Mouse (Mus musculus) limb, embryonic 14.5 days (tissue): ENCODE results near the gene Gnaq. TPM values are rescaled to one million over a fixed set of nuclear protein-coding genes. Genes with fewer than 3 reads are reported as not detected.
"Not testable (repeated sequence)": the region's sequence is repeated elsewhere in the genome, so short reads cannot be mapped to it uniquely, and the experiment has no call there.

Source experiments
- ATAC-seq: fragments of 200-750 bp; cut with Nextera tagmentation; 2 replicates; pipeline ENCODE4 v1.8.0; 2017; ENCODE audit warnings: low read depth, moderate number of reproducible peaks, moderate TSS enrichment; ENCODE audit not compliant: low FRiP score
- DNase-seq: peaks from one replicate; pipeline ENCODE4 v3.0.0-alpha.2; 2015; ENCODE audit warnings: low spot score
- H3K27ac ChIP-seq: fragments of 300-500 bp; sonication (generic); replicated peaks from 2 replicates; pipeline ENCODE4 v1.5.1; 2014; ENCODE audit warnings: low read depth, mild to moderate bottlenecking, low read length, moderate library complexity, mixed read lengths
- H3K27me3 ChIP-seq: fragments of 300-500 bp; sonication (generic); 2 replicates; pipeline ENCODE4 v1.6.1; 2014; ENCODE audit warnings: low read length, mixed read lengths; ENCODE audit not compliant: control insufficient read depth, insufficient read depth
- H3K36me3 ChIP-seq: fragments of 300-500 bp; sonication (generic); 2 replicates; pipeline ENCODE4 v1.6.1; 2014; ENCODE audit warnings: mild to moderate bottlenecking, low read length, moderate library complexity, mixed read lengths; ENCODE audit not compliant: control insufficient read depth, insufficient read depth
- H3K4me1 ChIP-seq: fragments of 300-500 bp; sonication (generic); 2 replicates; pipeline ENCODE4 v1.6.1; 2014; ENCODE audit warnings: antibody characterized with exemption, low read length, mixed read lengths; ENCODE audit not compliant: control insufficient read depth, insufficient read depth
- H3K4me2 ChIP-seq: fragments of 300-500 bp; sonication (generic); replicated peaks from 2 replicates; pipeline ENCODE4 v1.6.1; 2014; ENCODE audit warnings: low read depth, mild to moderate bottlenecking, low read length, moderate library complexity; ENCODE audit not compliant: severe bottlenecking
- H3K4me3 ChIP-seq: fragments of 300-500 bp; sonication (generic); replicated peaks from 2 replicates; pipeline ENCODE4 v1.5.1; 2014; ENCODE audit warnings: low read length
- H3K9ac ChIP-seq: fragments of 300-500 bp; sonication (generic); 2 replicates; pipeline ENCODE4 v1.6.1; 2014; ENCODE audit warnings: mild to moderate bottlenecking, low read depth, low read length, moderate library complexity; ENCODE audit not compliant: severe bottlenecking
- H3K9me3 ChIP-seq: fragments of 300-500 bp; sonication (generic); 2 replicates; pipeline ENCODE4 v1.6.1; 2016; ENCODE audit warnings: low read length; ENCODE audit not compliant: control insufficient read depth
- POLR2A ChIP-seq: fragments of 200-500 bp; IDR thresholded peaks from 2 replicates; pipeline ENCODE4 v1.8.0; 2012; ENCODE audit warnings: inconsistent platforms, mild to moderate bottlenecking, moderate library complexity, borderline replicate concordance; ENCODE audit not compliant: insufficient read depth, insufficient read length; ENCODE audit errors: extremely low read depth
- WGBS: fragments of 180-500 bp; shearing (Covaris S2); extraction: QIAGEN DNeasy Blood & Tissue Kit; methylation state at CpG from one replicate; pipeline ENCODE4 v1.1.7; 2014; 5-methylcytosine and 5-hydroxymethylcytosine counted together
- polyA plus RNA-seq, 2 experiments: library from polyadenylated mRNA; depleted of rRNA in 1 of 2; stranded (reverse) in 1 of 2; unstranded in 1 of 2; fragments of >200 nt; fragmentation: Nextera tagmentation in 1 of 2; extraction: Ambion mirVana in 1 of 2; gene quantifications; 2 replicates each; pipeline versions ENCODE4 v1.2.1 to v1.2.3; 2012 to 2014

Gene Gnaq
- polyA plus RNA-seq, 2 experiments, result 16.6 to 23.4 TPM

DNA sequence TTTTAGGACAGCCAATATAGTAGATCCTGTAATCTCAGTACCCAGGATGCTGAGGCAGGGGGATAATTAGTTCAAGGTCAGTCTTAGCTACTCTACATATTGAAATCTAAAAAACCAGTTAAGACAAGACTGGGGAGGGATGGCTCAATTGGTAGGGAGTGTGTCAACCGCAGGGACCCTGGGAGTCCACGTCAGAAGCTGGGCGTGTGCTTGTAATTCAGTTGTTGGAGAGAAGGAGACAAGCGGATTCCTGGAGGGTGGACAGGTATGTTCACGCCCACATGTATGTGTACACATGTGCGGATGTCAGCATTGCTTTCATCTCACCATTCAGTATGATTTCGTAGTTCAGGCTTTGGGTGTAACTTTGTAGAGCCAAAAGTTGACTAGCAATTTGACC lies 24.5 kb downstream of the Gnaq start:
- Histone ChIP-seq H3K9me3 (no peaks in the 10 kb centered on the region), H3K4me3 (no peak overlapping the region), H3K36me3 (no peaks in the 10 kb centered on the region), H3K27ac (no peak overlapping the region), H3K27me3 (no peaks in the 10 kb centered on the region), H3K4me1 (0 out of 2 replicates have a peak, but pooled peaks cover 6% of the 10 kb centered on the region), H3K9ac (no peak overlapping the region), H3K4me2 (no peak overlapping the region)
- no peak for ATAC-seq
- DNase-seq, result no peak
- no peak for TF ChIP-seq POLR2A
- 91% methylated on average over 7 of the region's 7 CpGs for WGBS

GRCm38 (mm10) chr19:16160759-16161158 lies 28.1 kb downstream of the Gnaq start:
- DNase-seq (no peak), ATAC-seq (no peak)
- no peak for TF ChIP-seq POLR2A
- 59% methylated on average over 2 of the region's 2 CpGs for WGBS
- no peaks in the 10 kb centered on the region for H3K36me3 ChIP-seq
- no peaks in the 10 kb centered on the region for H3K27me3 ChIP-seq
- H3K4me2 ChIP-seq, result no peak overlapping the region
- no peak overlapping the region for H3K27ac ChIP-seq
- H3K9me3 ChIP-seq, result no peaks in the 10 kb centered on the region
- no peak overlapping the region for H3K4me3 ChIP-seq
- H3K9ac ChIP-seq, result no peak overlapping the region
- H3K4me1 ChIP-seq, result 0 out of 2 replicates have a peak, but pooled peaks cover 6% of the 10 kb centered on the region

GRCm38 (mm10) chr19:16161222-16161621 lies 28.6 kb downstream of the Gnaq start:
- H3K4me1 ChIP-seq, result 0 out of 2 replicates have a peak, but pooled peaks cover 6% of the 10 kb centered on the region
- H3K4me2 ChIP-seq, result no peak overlapping the region
- WGBS, result 76% methylated on average over 2 of the region's 2 CpGs
- no peak overlapping the region for H3K9ac ChIP-seq
- ATAC-seq, result 0 out of 2 replicates have a peak, but pooled peaks have one; percentile 19
- no peak overlapping the region for H3K4me3 ChIP-seq
- H3K27me3 ChIP-seq, result no peaks in the 10 kb centered on the region
- no peak for DNase-seq
- no peak overlapping the region for H3K27ac ChIP-seq
- no peaks in the 10 kb centered on the region for H3K9me3 ChIP-seq
- no peak for TF ChIP-seq POLR2A
- H3K36me3 ChIP-seq, result no peaks in the 10 kb centered on the region

GRCm38 (mm10) chr19:16164396-16164795 lies 31.8 kb downstream of the Gnaq start:
- not testable (repeated sequence) for H3K4me3 ChIP-seq, DNase-seq, ATAC-seq, H3K9ac ChIP-seq, H3K9me3 ChIP-seq, H3K36me3 ChIP-seq, H3K4me2 ChIP-seq, H3K27me3 ChIP-seq, H3K27ac ChIP-seq
- peaks cover 23% of the 10 kb centered on the region; the same call in 1 of the 2 replicates for H3K4me1 ChIP-seq
- WGBS, result 94% methylated on average over 13 of the region's 13 CpGs

- H3K4me3 ChIP-seq, result no peak overlapping the region
- ATAC-seq (no peak), DNase-seq (no peak)
- no peaks in the 10 kb centered on the region for H3K36me3 ChIP-seq
- H3K27ac ChIP-seq, result peak overlapping the region; percentile 14; the same call in 1 of the 2 replicates
- H3K9ac ChIP-seq, result no peak overlapping the region
- no peaks in the 10 kb centered on the region for H3K27me3 ChIP-seq
- WGBS, result 69% methylated on average over 4 of the region's 4 CpGs
- peaks cover 22% of the 10 kb centered on the region; the same call in 1 of the 2 replicates for H3K4me1 ChIP-seq
- no peaks in the 10 kb centered on the region for H3K9me3 ChIP-seq
- H3K4me2 ChIP-seq, result no peak overlapping the region
- no peak for TF ChIP-seq POLR2A
These were observed 34.6 kb downstream of the Gnaq start for GRCm38 (mm10) chr19:16167185-16167584.

DNA sequence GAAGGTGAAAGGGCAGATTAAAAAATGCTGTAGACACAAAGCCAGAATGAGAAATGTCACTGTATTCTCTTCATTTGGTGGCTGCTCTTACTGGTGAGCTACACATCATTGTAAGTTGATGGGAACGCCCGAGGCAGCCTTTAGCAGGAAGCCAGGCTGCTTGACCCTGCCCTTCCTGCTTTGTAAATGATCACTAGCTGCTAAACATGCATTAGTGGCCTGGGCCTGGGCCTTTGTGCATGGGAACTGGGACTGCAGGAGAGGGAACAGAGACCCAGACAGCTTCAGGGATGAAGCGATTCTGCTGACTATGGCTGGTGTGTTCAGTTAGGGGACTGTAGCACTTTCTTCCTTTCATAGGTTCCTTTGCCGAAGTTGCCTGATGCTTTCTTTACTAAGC lies 35.6 kb downstream of the Gnaq start:
- Histone ChIP-seq H3K27me3 (no peaks in the 10 kb centered on the region), H3K9me3 (no peaks in the 10 kb centered on the region), H3K4me2 (no peak overlapping the region), H3K9ac (no peak overlapping the region), H3K4me3 (no peak overlapping the region), H3K4me1 (peaks cover 25% of the 10 kb centered on the region), H3K36me3 (no peaks in the 10 kb centered on the region), H3K27ac (peak overlapping the region; percentile 44)
- DNase-seq, result no peak
- no peak for TF ChIP-seq POLR2A
- ATAC-seq, result no peak
- 26% methylated on average over 4 of the region's 4 CpGs for WGBS
